Mouse (Mus musculus): ENCODE measurements around the gene Rhbdl3. TPM values are rescaled to one million over a fixed set of nuclear protein-coding genes. Genes with fewer than 3 reads are reported as not detected.
A peak's percentile ranks its signal among the peaks of the same experiment; 100 is the strongest.
"Not testable (repeated sequence)": the region's sequence is repeated elsewhere in the genome, so short reads cannot be mapped to it uniquely, and the experiment has no call there.

Rhbdl3 gene
- polyA plus RNA-seq, 1 experiment: 14.3 TPM

- no peak for DNase-seq (ENCODE audit: extremely low spot score in 1 of 2, low spot score in 1 of 2)
Observed at GRCm38 (mm10) chr11:80312049-80312448, 11.3 kb downstream of the Rhbdl3 start.

GRCm38 (mm10) chr11:80312565-80312964 is 11.9 kb downstream of the Rhbdl3 start:
- DNase-seq (ENCODE audit: extremely low spot score in 1 of 2, low spot score in 1 of 2): no peak

- no peak for DNase-seq (ENCODE audit: extremely low spot score in 1 of 2, low spot score in 1 of 2)
Observed at GRCm38 (mm10) chr11:80313462-80313861, 12.8 kb downstream of the Rhbdl3 start.

DNA sequence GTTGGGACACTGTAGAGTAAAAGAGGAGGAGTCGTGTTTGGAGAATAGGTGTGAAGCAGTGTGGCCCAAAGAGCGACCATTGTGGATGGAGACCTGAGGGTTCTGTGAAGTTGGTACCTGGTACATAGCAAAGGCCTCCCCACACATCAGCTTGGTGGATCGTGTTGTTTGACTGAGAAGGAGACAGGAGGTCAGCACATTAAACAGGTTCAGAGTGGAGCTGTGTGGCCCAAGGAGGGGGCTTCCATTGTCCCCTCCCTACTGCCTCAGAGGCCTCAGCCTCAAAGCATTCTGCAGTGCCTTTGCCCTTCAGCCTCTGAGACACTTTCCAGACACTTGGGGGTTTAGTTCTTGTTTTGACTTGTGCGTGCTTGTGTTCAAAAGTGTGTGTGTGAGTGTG is 13.2 kb downstream of the Rhbdl3 start:
- no peak for DNase-seq (ENCODE audit: extremely low spot score in 1 of 2, low spot score in 1 of 2)

DNA sequence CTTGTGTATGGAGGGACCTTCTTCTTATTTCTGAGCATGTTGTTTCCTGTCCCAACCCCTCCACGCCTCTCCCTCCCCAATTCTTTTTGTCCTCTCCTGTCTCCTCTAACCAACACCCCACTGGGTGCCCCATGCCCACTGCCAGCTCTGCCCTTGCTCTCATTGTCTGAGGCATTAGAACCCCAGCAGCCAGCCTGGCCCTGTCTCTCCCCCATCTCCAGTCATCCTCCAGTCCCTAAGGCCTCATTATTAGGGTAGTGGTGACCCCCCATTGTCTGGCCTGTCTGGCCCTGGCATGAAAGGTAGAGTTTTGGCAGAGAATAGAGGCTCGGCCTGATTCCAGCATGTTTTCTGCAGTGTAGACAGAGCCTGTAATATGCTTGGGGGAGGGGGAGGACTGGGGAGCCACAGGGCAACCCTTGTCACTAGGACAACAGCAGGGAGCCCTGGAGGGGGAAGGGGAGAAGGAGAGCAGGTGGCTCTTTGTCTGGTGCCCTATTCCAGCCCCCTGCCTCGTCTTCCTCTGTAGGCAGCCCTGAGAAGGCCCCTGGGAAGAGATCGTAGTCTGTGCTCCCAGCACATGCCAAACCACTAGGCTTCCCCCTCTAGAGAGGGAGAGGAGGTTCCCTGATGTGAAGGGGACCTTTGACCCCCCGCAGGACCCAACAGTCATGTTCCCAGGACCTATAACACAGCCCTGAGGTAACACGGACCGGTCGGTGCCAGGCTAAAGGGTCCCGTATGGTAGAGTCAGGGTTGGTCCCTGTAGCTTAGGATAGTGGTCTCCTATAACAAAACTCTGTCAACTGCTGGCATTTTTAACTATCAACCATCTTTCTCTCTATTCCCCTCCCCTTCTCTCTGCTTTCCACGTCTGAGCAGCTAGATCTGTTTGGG is 15.3 kb downstream of the Rhbdl3 start:
- no peak for DNase-seq (ENCODE audit: extremely low spot score in 1 of 2, low spot score in 1 of 2)

DNA sequence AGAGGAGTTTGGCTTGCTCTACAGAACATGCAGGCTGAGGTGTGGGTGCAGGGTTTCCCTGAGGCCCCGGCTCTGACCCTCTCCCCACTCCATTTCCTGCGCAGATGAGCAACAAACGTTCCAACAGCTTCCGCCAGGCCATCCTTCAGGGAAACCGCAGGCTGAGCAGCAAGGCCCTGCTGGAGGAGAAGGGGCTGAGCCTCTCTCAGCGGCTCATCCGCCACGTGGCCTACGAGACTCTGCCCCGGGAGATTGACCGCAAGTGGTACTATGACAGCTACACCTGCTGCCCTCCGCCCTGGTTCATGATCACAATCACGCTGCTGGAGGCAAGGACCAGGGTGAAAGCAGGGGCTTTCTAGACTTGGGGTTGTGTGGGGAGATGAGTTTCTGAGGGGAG is 22.5 kb downstream of the Rhbdl3 start:
- DNase-seq (ENCODE audit: extremely low spot score in 1 of 2, low spot score in 1 of 2): no peak

- DNase-seq (ENCODE audit: extremely low spot score in 1 of 2, low spot score in 1 of 2): no peak
Observed at GRCm38 (mm10) chr11:80324636-80325035, 23.9 kb downstream of the Rhbdl3 start.

DNA sequence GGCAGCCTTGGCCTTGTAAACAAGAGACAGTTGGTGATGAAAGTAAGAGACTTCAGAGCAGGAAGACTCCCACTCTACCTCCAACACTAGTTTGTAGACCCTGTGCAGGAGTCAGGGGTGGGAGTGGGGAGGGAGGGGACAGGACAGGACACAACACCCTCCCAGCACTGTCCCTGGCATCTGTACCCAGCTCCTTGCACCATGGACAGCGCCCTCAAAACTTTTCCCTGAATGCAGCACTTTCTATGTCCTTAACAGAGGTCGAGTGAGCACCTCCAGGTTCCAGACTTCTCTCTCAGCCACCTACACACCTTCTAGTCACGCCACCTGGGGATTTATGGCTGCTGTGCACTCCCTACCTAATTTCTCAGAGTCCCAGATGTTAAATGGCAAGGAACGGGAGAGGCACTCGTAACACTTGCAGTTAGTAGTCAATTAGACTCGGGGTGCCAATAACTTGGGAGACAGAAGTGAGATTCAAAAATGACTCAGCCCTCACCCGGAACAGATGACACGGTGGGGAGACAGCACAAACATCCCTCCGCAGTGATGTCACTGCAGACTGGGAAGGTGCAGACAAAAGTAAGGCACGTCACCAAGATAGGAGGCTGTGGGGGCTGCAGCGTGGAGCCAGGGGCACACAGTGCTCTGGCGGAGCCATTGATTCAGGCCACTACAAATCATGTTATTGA is 32.1 kb downstream of the Rhbdl3 start:
- peak; percentile 17 to 57 for DNase-seq (ENCODE audit: extremely low spot score in 1 of 2, low spot score in 1 of 2)

GRCm38 (mm10) chr11:80335609-80336350 is 35.1 kb downstream of the Rhbdl3 start:
- no peak for DNase-seq (ENCODE audit: extremely low spot score in 1 of 2, low spot score in 1 of 2)

DNA sequence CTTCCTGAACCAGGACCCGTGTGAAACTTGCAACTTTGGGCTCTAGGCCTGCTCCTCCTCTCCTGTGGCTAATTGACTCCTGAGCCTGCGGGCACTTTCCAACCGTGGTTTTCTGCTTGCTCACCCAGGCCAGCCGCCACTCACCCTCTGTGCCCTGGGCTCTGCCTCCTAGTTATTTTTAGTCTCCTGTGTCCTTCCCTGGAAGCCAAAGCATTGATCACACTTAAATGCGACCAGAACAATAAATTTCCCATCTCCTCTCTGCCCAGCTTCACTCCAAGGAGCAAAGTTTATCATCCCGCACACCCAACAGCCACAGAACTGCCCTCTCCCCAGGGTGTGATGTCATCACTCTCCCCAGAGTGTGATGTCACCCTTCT is 35.6 kb downstream of the Rhbdl3 start:
- DNase-seq (ENCODE audit: extremely low spot score in 1 of 2, low spot score in 1 of 2): no peak

DNA sequence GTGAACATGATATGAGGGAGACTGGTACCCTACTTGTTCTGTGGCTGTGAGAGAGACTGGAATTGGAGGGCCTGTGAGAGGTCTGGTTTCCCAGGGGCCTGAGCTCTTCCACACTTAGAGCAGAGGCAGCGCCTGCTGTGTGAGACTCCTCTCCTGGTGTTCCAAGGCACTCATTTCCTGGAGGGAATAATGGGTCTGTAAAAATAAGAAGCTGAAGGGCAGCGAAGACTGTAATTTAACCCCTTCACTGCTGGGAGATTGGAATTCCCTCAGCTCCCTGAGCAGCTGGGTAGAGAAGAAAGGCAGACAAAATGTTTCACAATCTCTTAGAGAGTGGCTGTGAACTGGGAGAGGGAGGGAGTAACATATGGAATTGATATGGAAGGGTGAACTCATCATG is 41.8 kb downstream of the Rhbdl3 start:
- no peak for DNase-seq (ENCODE audit: extremely low spot score in 1 of 2, low spot score in 1 of 2)

DNA sequence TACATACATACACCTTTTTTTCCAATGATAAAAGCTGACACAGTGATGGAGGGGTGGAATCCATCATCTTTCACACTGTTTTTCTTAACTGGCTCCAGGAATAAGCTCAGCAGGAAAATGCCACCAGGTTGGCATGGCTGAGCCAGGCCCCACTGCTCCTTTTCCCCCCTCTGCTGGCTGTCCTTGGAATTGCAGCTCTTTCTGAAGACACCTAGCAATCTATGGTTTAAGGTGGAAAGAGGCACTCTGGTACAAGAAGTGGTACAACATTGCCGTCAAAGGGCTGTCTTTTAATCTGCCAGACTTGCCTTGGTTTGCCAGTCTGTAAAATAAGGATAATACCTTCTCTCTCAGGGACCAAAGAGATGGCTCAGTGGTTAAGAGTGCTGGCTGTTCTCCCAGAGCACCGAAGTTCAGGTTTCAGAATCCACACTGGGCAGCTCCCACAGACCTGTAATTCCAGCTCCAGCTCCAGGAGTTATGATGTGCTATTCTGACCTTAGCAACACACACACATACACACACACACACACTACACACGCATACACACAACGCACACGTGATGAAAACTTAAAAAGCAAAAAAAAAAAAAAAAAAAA is 51.2 kb downstream of the Rhbdl3 start:
- DNase-seq (ENCODE audit: extremely low spot score in 1 of 2, low spot score in 1 of 2): peak; percentile 14 to 96

DNA sequence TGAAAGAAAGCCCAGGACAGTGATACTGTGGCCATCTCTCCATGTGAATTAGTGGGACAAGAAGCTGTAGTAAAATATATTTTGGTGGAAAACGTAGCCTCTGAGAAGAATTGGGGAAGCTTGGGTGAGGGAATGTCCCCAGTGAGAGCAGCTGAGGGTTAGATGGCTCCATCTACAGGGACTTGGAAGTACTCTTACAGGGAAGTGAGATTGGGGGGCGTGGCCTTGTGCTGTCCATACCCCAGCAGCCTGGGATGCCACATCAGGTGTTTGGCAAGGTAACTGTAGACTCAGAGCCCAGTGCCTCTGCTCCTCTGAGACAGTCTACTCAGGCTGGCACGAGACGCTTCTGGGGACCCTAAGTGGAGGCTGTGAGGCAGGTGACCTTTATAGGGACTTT is 54.1 kb downstream of the Rhbdl3 start:
- DNase-seq (ENCODE audit: extremely low spot score in 1 of 2, low spot score in 1 of 2): peak in 1 of 2 experiments; percentile 11

GRCm38 (mm10) chr11:80368949-80369348 is 68.2 kb downstream of the Rhbdl3 start:
- no peak for DNase-seq (ENCODE audit: extremely low spot score in 1 of 2, low spot score in 1 of 2)

GRCm38 (mm10) chr11:80376651-80377050 is 75.9 kb downstream of the Rhbdl3 start:
- DNase-seq (ENCODE audit: extremely low spot score in 1 of 2, low spot score in 1 of 2): no peak

DNA sequence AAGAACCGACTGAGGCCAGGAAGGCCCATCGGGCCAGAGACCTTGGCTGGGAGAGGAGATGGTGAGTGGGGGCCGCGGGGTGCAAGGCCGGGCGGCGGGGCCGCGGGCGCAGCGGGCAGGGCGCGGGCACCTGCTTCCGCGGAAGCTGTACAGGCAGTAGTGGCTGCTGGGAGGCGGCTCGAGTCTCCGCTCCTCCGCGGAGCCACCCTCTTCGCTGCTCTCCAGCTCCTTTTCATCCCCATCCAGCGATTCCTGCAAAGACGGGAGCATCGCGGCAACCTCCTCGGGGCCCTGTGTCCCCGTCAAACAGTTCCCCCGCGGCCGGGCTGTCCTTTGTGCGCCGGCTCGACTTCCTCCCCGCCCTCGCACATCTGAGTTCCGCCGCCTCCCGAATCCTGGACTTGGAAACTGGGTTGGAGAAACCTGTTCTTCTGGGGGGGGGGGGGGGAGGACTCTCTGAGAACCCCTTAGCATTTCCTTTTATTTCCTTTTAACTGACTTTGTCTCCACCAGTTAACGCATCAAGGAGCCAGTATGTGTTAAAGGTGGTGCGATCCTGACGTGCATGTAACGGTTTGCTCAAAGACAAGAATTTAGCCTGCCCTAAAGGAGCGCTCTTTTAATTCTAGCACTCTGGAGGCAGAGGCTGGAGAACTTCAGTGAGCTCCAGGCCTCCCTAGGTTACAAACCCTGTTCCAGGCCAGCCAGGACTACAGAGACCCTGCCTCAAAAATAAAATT is 77.2 kb downstream of the Rhbdl3 start, which contains the start of gene 5730455P16Rik:
Gene 5730455P16Rik (minus strand): TSS at position 323 of the 740 bp plus-strand sequence.
- peak; percentile 53 to 88 for DNase-seq (ENCODE audit: extremely low spot score in 1 of 2, low spot score in 1 of 2)

DNA sequence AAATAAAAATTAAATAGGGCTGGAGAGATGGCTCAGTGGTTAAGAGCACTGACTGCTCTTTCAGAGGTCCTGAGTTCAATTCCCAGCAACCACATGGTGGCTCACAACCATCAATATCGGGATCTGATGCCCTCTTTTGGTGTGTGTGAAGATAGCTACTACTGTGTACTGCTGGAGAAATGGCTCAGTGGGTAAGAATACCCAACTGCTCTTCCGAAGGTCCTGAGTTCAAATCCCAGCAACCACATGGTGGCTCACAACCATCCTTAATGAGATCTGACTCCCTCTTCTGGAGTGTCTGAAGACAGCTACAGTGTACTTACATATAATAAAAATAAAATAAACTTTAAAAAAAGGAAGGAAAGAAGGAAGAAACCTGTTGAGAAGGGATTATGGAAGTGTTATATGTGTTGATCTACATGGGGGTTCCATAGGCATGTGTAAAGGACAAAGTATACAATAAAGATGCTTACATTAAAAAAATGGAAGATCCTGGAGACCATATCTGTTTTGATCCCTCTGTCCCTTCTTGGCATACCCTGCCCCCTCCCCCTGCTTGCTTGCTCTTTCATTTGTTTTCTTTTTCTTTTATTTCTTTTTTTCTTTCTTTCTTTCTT is 77.8 kb downstream of the Rhbdl3 start:
- not testable (repeated sequence) for DNase-seq (ENCODE audit: extremely low spot score in 1 of 2, low spot score in 1 of 2)

DNA sequence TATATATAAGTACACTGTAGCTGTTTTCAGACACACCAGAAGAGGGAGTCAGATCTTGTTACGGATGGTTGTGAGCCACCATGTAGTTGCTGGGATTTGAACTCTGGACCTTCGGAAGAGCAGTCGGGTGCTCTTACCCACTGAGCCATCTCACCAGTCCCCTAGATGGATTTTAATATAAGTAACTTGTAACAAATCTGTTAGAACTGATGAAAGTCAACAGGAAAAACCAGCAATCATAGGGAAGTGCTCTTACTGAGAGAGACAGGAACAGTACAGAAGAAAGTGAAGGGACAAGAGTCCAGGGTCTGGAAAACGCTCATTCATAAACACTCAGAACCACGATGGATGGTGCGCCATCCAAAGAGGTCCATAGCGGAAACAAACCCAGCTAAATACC is 78.5 kb downstream of the Rhbdl3 start:
- not testable (repeated sequence) for DNase-seq (ENCODE audit: extremely low spot score in 1 of 2, low spot score in 1 of 2)

- peak in 1 of 2 experiments; percentile 38 for DNase-seq (ENCODE audit: extremely low spot score in 1 of 2, low spot score in 1 of 2)
Observed at GRCm38 (mm10) chr11:80382626-80383018, 81.9 kb downstream of the Rhbdl3 start.

Data from frontal cortex, adult 2 months (tissue).